In genomic region chr6:71396016-71396415, GRCm38 (mm10) we compare ENCODE assay signal across 26 mouse cellular contexts. TPM values are rescaled to one million over a fixed set of nuclear protein-coding genes. Genes with fewer than 3 reads are reported as not detected.
A peak's percentile ranks its signal among the peaks of the same experiment; 100 is the strongest.
DNase-seq lines count a peak whose midpoint lies in the region; ATAC-seq and TF ChIP-seq lines count a peak whose summit lies in the region.
"Had no signal": no experiment of that assay in that cellular context is flagged by ENCODE, and none has a peak within 500 bp of the region (broad histone marks: within the 10 kb centered on the region; RNA-seq: fewer than 3 reads in every experiment).

No protein-coding gene starts in this region.

- H3K27me3 ChIP-seq in heart, embryonic 16.5 days (ENCODE audit: control insufficient read depth, insufficient read depth, low read length) = no peaks in the 10 kb centered on the region
- H3K27me3 ChIP-seq in heart, embryonic 12.5 days (replicated peaks) = no peaks in the 10 kb centered on the region
- no peaks in the 10 kb centered on the region for H3K27me3 ChIP-seq in thymus, adult 2 months (ENCODE audit: control insufficient read depth, insufficient read depth, low read length)
- H3K27me3 ChIP-seq: CH12.LX; embryonic facial prominence, embryonic 15.5 days; forebrain, embryonic 15.5 days; heart, embryonic 13.5 days; Patski had no signal

- peak overlapping the region; percentile 25; the same call in 1 of the 2 replicates for H3K27ac ChIP-seq in heart, embryonic 16.5 days (ENCODE audit: low read length)
- H3K27ac ChIP-seq in heart, embryonic 12.5 days (ENCODE audit: poor library complexity, severe bottlenecking) = no peak overlapping the region
- H3K27ac ChIP-seq in thymus, adult 2 months (ENCODE audit: control insufficient read depth, insufficient read depth, low read length) = peak overlapping the region; percentile 94
- H3K27ac ChIP-seq: embryonic facial prominence, embryonic 15.5 days; forebrain, embryonic 10.5 days; forebrain, embryonic 15.5 days; heart, adult 2 months; hindbrain, embryonic 10.5 days; hindbrain, embryonic 14.5 days had no signal

- DNase-seq in thymus, adult 2 months = peak; percentile 68
- DNase-seq in thymus, postnatal 25 days = peak; percentile 69
- no peak for DNase-seq in layer of hippocampus, adult 9-10 months (ENCODE audit: low spot score)
- DNase-seq in adrenal gland, postnatal 10 days = no peak
- DNase-seq: adrenal gland, postnatal 25 days; cerebellum, adult 11 months; cerebellum, adult 8-10 months; cerebellum, postnatal 14 days; embryo, embryonic 11 days; gastrocnemius, postnatal 10 days; heart, adult 2 months; heart, postnatal 14 days had no signal

- H3K4me1 ChIP-seq in heart, embryonic 16.5 days (ENCODE audit: control insufficient read depth, insufficient read depth, low read length) = peaks cover 13% of the 10 kb centered on the region
- H3K4me1 ChIP-seq in heart, embryonic 12.5 days (replicated peaks) = peaks cover 15% of the 10 kb centered on the region
- peaks cover 21% of the 10 kb centered on the region for H3K4me1 ChIP-seq in thymus, adult 2 months (replicated peaks; ENCODE audit: control insufficient read depth, insufficient read depth, low read length)
- H3K4me1 ChIP-seq: embryonic facial prominence, embryonic 15.5 days; forebrain, embryonic 10.5 days; forebrain, embryonic 15.5 days; hindbrain, embryonic 10.5 days had no signal

- no peaks in the 10 kb centered on the region for H3K9me3 ChIP-seq in heart, embryonic 16.5 days (replicated peaks; ENCODE audit: control insufficient read depth, low read length)
- H3K9me3 ChIP-seq in heart, embryonic 12.5 days (replicated peaks) = no peaks in the 10 kb centered on the region
- H3K9me3 ChIP-seq: embryonic facial prominence, embryonic 15.5 days; forebrain, embryonic 10.5 days; forebrain, embryonic 15.5 days; heart, embryonic 13.5 days; hindbrain, embryonic 10.5 days had no signal

- no peak overlapping the region for H3K4me3 ChIP-seq in heart, embryonic 16.5 days (ENCODE audit: low read length)
- no peak overlapping the region for H3K4me3 ChIP-seq in heart, embryonic 12.5 days
- peak overlapping the region; percentile 28; the same call in 1 of the 2 replicates for H3K4me3 ChIP-seq in thymus, adult 2 months (ENCODE audit: control insufficient read depth, insufficient read depth, low read length)
- H3K4me3 ChIP-seq: embryonic facial prominence, embryonic 15.5 days; erythroblast, embryonic 14.5 days; forebrain, embryonic 10.5 days; forebrain, embryonic 15.5 days; heart, adult 2 months; heart, embryonic 13.5 days; hindbrain, embryonic 10.5 days had no signal

- no peak for TF ChIP-seq POLR2A in thymus, adult 2 months (IDR thresholded peaks at IDR 0.05; ENCODE audit: control insufficient read depth, extremely low read depth, insufficient read depth, low read length, poor library complexity)

- no peak overlapping the region for H3K9ac ChIP-seq in heart, embryonic 16.5 days (ENCODE audit: low read length)
- no peak overlapping the region for H3K9ac ChIP-seq in heart, embryonic 12.5 days
- H3K9ac ChIP-seq: embryonic facial prominence, embryonic 15.5 days; forebrain, embryonic 15.5 days; heart, embryonic 13.5 days; hindbrain, embryonic 14.5 days had no signal

- no peak overlapping the region for H3K4me2 ChIP-seq in heart, embryonic 16.5 days (ENCODE audit: low read depth, low read length)
- H3K4me2 ChIP-seq in heart, embryonic 12.5 days = no peak overlapping the region
- H3K4me2 ChIP-seq: embryonic facial prominence, embryonic 15.5 days; forebrain, embryonic 15.5 days; heart, embryonic 13.5 days; hindbrain, embryonic 14.5 days had no signal

- ATAC-seq in heart, embryonic 16.5 days (replicated peaks; ENCODE audit: extremely low read depth, insufficient read depth, low FRiP score) = no peak
- no peak for ATAC-seq in heart, embryonic 12.5 days (ENCODE audit: insufficient number of reproducible peaks, low FRiP score)
- ATAC-seq: activated CD4-positive, CD25-positive, alpha-beta regulatory T cell, adult 4 months; forebrain, embryonic 15.5 days; Patski had no signal

- 90% methylated on average over 1 of the region's 1 CpGs for WGBS in heart, embryonic 16.5 days
- WGBS in heart, embryonic 12.5 days = 98% methylated on average over 1 of the region's 1 CpGs
- 13% methylated on average over 1 of the region's 1 CpGs for WGBS in thymus, adult 2 months

- no peak for TF ChIP-seq CTCF in thymus, adult 2 months (IDR thresholded peaks at IDR 0.05; ENCODE audit: borderline replicate concordance, control insufficient read depth, extremely low read depth, insufficient read depth, low read length, poor library complexity)

- H3K36me3 ChIP-seq in heart, embryonic 16.5 days (ENCODE audit: control insufficient read depth, insufficient read depth) = peaks cover 21% of the 10 kb centered on the region
- peaks cover 35% of the 10 kb centered on the region for H3K36me3 ChIP-seq in heart, embryonic 12.5 days
- peaks cover 55% of the 10 kb centered on the region for H3K36me3 ChIP-seq in thymus, adult 2 months (ENCODE audit: control insufficient read depth, insufficient read depth, low read length)

RNA-seq across cellular contexts. Expression of gene Cd8a, which starts 22.8 kb away (rescaled TPM):
- polyA plus RNA-seq in heart, embryonic 16.5 days (2015; fragmentation: Nextera tagmentation; extraction: Ambion mirVana) = 1.5 and 12.2 TPM in 2 replicates
- polyA plus RNA-seq in heart, embryonic 12.5 days (2016; fragmentation: Nextera tagmentation; extraction: Ambion mirVana) = not detected in 2 replicates
- 883 and 918 TPM in 2 replicates for polyA plus RNA-seq in thymus, adult 2 months (2012; rRNA removed)
- 1 to 10 TPM; 1.9 to 2.5 TPM for total RNA-seq in adrenal gland, postnatal 10 days (2021)
- total RNA-seq: common myeloid progenitor, adult 5-6 weeks had no signal
- polyA plus RNA-seq: embryonic facial prominence, embryonic 11.5 days; embryonic facial prominence, embryonic 15.5 days; erythroblast, embryonic 14.5 days; forebrain, embryonic 10.5 days; forebrain, embryonic 15.5 days; heart, embryonic 13.5 days; hindbrain, embryonic 10.5 days; hindbrain, embryonic 14.5 days; Patski had no signal

RNA-seq across cellular contexts. Expression of gene Rmnd5a, which starts 44.4 kb away (rescaled TPM):
- 11.0 and 14.5 TPM in 2 replicates for polyA plus RNA-seq in heart, embryonic 16.5 days (2015; fragmentation: Nextera tagmentation; extraction: Ambion mirVana)
- polyA plus RNA-seq in heart, embryonic 12.5 days (2016; fragmentation: Nextera tagmentation; extraction: Ambion mirVana) = 15.2 and 17.0 TPM in 2 replicates
- polyA plus RNA-seq in thymus, adult 2 months (2012; rRNA removed) = 268 and 316 TPM in 2 replicates
- 10 to 100 TPM; 68.7 to 74.1 TPM for total RNA-seq in adrenal gland, postnatal 10 days (2021)

Comparison
In these comparisons a context has a peak if more than half of its experiments do, and no peak if none do; other contexts are left out.
1. DNase-seq: peak in thymus, adult 2 months (single experiment) and thymus, postnatal 25 days (single experiment); none in layer of hippocampus, adult 9-10 months (single experiment) and adrenal gland, postnatal 10 days (single experiment).
2. RNA of gene Cd8a, which starts 22.8 kb away (polyA plus RNA-seq): 883 to 918 TPM in thymus, adult 2 months; 1.5 to 12.2 TPM in heart, embryonic 16.5 days and not detected in heart, embryonic 12.5 days; every median in the first group is over 10 times any median in the second.
3. RNA of gene Rmnd5a, which starts 44.4 kb away (polyA plus RNA-seq): 268 to 316 TPM in thymus, adult 2 months; 15.2 to 17.0 TPM in heart, embryonic 12.5 days and 11.0 to 14.5 TPM in heart, embryonic 16.5 days; every median in the first group is over 10 times any median in the second.